Mouse (Mus musculus) forebrain, embryonic 15.5 days (tissue): ENCODE results near the gene Iqsec1. TPM values are rescaled to one million over a fixed set of nuclear protein-coding genes. Genes with fewer than 3 reads are reported as not detected.
A peak's percentile ranks its signal among the peaks of the same experiment; 100 is the strongest.

ENCODE experiments used
- ATAC-seq: fragments of 200-750 bp; cut with Nextera tagmentation; replicated peaks from 2 replicates; pipeline ENCODE4 v1.8.0; 2017; ENCODE audit warnings: mild to moderate bottlenecking, moderate TSS enrichment, moderate library complexity
- H3K27ac ChIP-seq: fragments of 300-500 bp; sonication (generic); replicated peaks from 2 replicates; pipeline ENCODE4 v1.5.1; 2015; ENCODE audit warnings: mild to moderate bottlenecking, inconsistent platforms
- H3K27me3 ChIP-seq: fragments of 300-500 bp; sonication (generic); 2 replicates; pipeline ENCODE4 v1.6.1; 2015; ENCODE audit warnings: inconsistent platforms
- H3K36me3 ChIP-seq: fragments of 300-500 bp; sonication (generic); 2 replicates; pipeline ENCODE4 v1.6.1; 2015; ENCODE audit warnings: mild to moderate bottlenecking, inconsistent platforms
- H3K4me1 ChIP-seq: fragments of 300-500 bp; sonication (generic); 2 replicates; pipeline ENCODE4 v1.6.1; 2015; ENCODE audit warnings: inconsistent platforms
- H3K4me2 ChIP-seq: fragments of 300-500 bp; sonication (generic); replicated peaks from 2 replicates; pipeline ENCODE4 v1.6.1; 2015; ENCODE audit warnings: mild to moderate bottlenecking, inconsistent platforms
- H3K4me3 ChIP-seq: fragments of 300-500 bp; sonication (generic); 2 replicates; pipeline ENCODE4 v1.5.1; 2015; ENCODE audit warnings: mild to moderate bottlenecking, inconsistent platforms
- H3K9ac ChIP-seq: fragments of 300-500 bp; sonication (generic); replicated peaks from 2 replicates; pipeline ENCODE4 v1.6.1; 2015; ENCODE audit warnings: mild to moderate bottlenecking, inconsistent platforms
- H3K9me3 ChIP-seq: fragments of 300-500 bp; sonication (generic); 2 replicates; pipeline ENCODE4 v1.6.1; 2016; ENCODE audit warnings: inconsistent platforms
- WGBS: fragments of 180-500 bp; shearing (Covaris S2); methylation state at CpG from one replicate; pipeline ENCODE4 v1.1.7; 2015; ENCODE audit warnings: mixed read lengths; 5-methylcytosine and 5-hydroxymethylcytosine counted together
- polyA plus RNA-seq: library from polyadenylated mRNA; unstranded; fragments of >200 nt; fragmentation: Nextera tagmentation; extraction: Ambion mirVana; gene quantifications from 2 replicates; pipeline ENCODE4 v1.2.1, GENCODE M21; 2015

Iqsec1 gene
- polyA plus RNA-seq, 1 experiment from 2014 or later = 16.3 TPM

DNA sequence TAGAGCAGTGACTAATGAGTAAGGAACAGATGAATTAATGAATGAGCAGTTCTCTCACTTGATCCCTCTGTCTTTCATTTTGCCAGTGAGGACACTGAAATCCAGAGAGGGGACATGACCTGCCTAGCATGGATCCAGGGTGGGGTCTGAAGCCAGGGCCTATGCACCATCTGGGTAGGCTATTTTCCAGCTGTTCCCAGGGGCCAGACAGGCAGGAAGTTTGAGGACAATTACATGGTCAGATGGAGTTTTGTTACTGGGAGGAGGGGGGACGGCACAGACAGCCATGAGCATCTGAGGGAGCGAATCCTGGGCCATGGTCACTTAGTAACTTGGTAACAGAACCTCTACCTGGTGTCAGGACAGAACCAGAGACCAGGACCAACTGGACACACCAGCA, 220.0 kb downstream of the Iqsec1 start:
- WGBS = 79% methylated on average over 2 of the region's 2 CpGs
- Histone ChIP-seq H3K27me3 (no peaks in the 10 kb centered on the region), H3K4me2 (no peak overlapping the region), H3K4me1 (peaks cover 11% of the 10 kb centered on the region), H3K9ac (no peak overlapping the region), H3K36me3 (no peaks in the 10 kb centered on the region), H3K4me3 (no peak overlapping the region), H3K27ac (no peak overlapping the region), H3K9me3 (no peaks in the 10 kb centered on the region)
- ATAC-seq = no peak

GRCm38 (mm10) chr6:90767874-90768273, 220.6 kb downstream of the Iqsec1 start:
- Histone ChIP-seq H3K27ac (no peak overlapping the region), H3K9me3 (no peaks in the 10 kb centered on the region), H3K4me3 (no peak overlapping the region), H3K4me1 (peaks cover 11% of the 10 kb centered on the region), H3K9ac (no peak overlapping the region), H3K4me2 (no peak overlapping the region), H3K27me3 (no peaks in the 10 kb centered on the region), H3K36me3 (no peaks in the 10 kb centered on the region)
- no peak for ATAC-seq
- WGBS = 100% methylated on average over 1 of the region's 1 CpGs

- peak overlapping the region; percentile 44 for H3K27ac ChIP-seq
- no peak overlapping the region for H3K9ac ChIP-seq
- H3K9me3 ChIP-seq = no peaks in the 10 kb centered on the region
- ATAC-seq = 0 out of 2 replicates have a peak, but pooled peaks have one; percentile 36
- H3K36me3 ChIP-seq = no peaks in the 10 kb centered on the region
- no peaks in the 10 kb centered on the region for H3K27me3 ChIP-seq
- WGBS = 39% methylated on average over 2 of the region's 2 CpGs
- peaks cover 11% of the 10 kb centered on the region for H3K4me1 ChIP-seq
- no peak overlapping the region for H3K4me2 ChIP-seq
- H3K4me3 ChIP-seq = no peak overlapping the region
Observed at GRCm38 (mm10) chr6:90764753-90765152, 223.7 kb downstream of the Iqsec1 start.

- ATAC-seq = peak; percentile 77
- no peak overlapping the region for H3K4me3 ChIP-seq
- no peak overlapping the region for H3K4me2 ChIP-seq
- no peaks in the 10 kb centered on the region for H3K36me3 ChIP-seq
- peaks cover 11% of the 10 kb centered on the region for H3K4me1 ChIP-seq
- WGBS = 37% methylated on average over 18 of the region's 18 CpGs
- H3K27ac ChIP-seq = peak overlapping the region; percentile 44
- H3K27me3 ChIP-seq = no peaks in the 10 kb centered on the region
- H3K9ac ChIP-seq = no peak overlapping the region
- no peaks in the 10 kb centered on the region for H3K9me3 ChIP-seq
Observed at GRCm38 (mm10) chr6:90763959-90764591, 224.4 kb downstream of the Iqsec1 start.

GRCm38 (mm10) chr6:90763295-90763694, 225.2 kb downstream of the Iqsec1 start:
- peaks cover 11% of the 10 kb centered on the region for H3K4me1 ChIP-seq
- no peak for ATAC-seq
- no peaks in the 10 kb centered on the region for H3K9me3 ChIP-seq
- no peak overlapping the region for H3K9ac ChIP-seq
- no peak overlapping the region for H3K4me3 ChIP-seq
- H3K27me3 ChIP-seq = no peaks in the 10 kb centered on the region
- no peak overlapping the region for H3K27ac ChIP-seq
- H3K36me3 ChIP-seq = no peaks in the 10 kb centered on the region
- 67% methylated on average over 4 of the region's 4 CpGs for WGBS
- no peak overlapping the region for H3K4me2 ChIP-seq

GRCm38 (mm10) chr6:90762120-90762736, 226.3 kb downstream of the Iqsec1 start:
- Histone ChIP-seq H3K36me3 (no peaks in the 10 kb centered on the region), H3K4me1 (peaks cover 11% of the 10 kb centered on the region), H3K27ac (no peak overlapping the region), H3K4me2 (no peak overlapping the region), H3K9me3 (no peaks in the 10 kb centered on the region), H3K4me3 (no peak overlapping the region), H3K27me3 (no peaks in the 10 kb centered on the region), H3K9ac (no peak overlapping the region)
- no peak for ATAC-seq
- 74% methylated on average over 2 of the region's 2 CpGs for WGBS

DNA sequence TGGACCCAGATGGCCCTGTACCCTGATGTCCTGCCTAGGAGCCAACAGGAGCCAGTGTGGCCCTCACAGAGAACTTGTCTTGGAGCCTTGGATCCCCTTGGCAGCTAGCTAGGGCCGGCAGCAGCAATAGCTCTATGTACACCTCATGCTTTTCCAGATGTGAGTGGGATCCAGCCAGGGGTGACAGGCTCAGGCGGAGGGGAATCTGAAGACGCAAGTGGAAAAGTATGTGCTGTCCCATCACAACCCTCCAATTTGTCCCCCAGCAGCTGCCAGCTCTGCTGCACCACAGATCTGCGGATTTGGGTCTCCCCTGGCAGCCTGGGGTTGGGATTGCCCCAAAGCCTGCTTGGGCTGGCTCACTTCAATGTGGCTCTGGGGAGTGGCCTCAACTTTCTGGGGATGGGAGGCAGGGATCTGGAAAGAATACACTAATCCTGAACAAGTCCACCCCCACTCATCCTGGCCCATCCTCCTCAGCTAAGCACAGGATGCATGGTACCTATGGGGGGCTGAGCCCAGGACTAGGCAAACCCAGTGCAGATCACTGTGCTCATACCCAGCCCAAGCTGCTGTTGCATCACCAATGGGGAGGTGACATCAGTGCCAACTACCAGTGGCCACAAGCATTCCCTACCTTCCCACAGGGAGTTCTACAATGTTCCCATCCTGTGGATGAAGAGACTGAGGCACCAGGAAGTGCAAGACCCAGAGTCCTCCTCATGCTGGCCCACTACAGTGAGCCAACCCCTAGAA, 227.0 kb downstream of the Iqsec1 start:
- no peak overlapping the region for H3K27ac ChIP-seq

DNA sequence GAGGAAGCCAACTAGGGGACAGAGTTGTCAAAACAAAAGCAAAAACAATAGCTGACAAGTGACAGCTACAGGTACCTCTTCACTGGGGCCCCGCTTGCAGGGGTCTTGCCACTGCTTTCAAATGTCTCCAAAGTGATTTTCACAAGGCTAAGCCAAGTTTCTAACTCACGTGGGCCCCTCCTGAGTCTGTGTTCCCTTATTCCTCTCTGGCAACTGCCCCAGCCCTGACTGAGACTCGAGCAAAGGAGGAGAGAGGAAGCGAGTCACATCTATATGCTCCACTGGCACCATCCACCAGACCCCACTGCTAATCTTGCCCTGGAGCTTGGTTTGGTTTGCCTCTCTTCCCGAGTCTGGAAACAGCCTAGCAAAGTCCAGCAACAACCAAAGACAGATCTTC, 227.6 kb downstream of the Iqsec1 start:
- H3K27ac ChIP-seq = no peak overlapping the region
- WGBS = 53% methylated on average over 5 of the region's 5 CpGs
- ATAC-seq = no peak
- no peaks in the 10 kb centered on the region for H3K9me3 ChIP-seq
- no peak overlapping the region for H3K9ac ChIP-seq
- H3K4me2 ChIP-seq = no peak overlapping the region
- H3K4me1 ChIP-seq = peaks cover 11% of the 10 kb centered on the region
- no peaks in the 10 kb centered on the region for H3K27me3 ChIP-seq
- H3K36me3 ChIP-seq = no peaks in the 10 kb centered on the region
- H3K4me3 ChIP-seq = no peak overlapping the region

More for the DNA sequence above, 227.0 kb downstream of the Iqsec1 start:
- Histone ChIP-seq H3K4me2 (no peak overlapping the region), H3K36me3 (no peaks in the 10 kb centered on the region), H3K9me3 (no peaks in the 10 kb centered on the region), H3K27me3 (no peaks in the 10 kb centered on the region), H3K4me3 (no peak overlapping the region), H3K4me1 (peaks cover 11% of the 10 kb centered on the region), H3K9ac (no peak overlapping the region)
- ATAC-seq = no peak
- WGBS = 90% methylated on average over 4 of the region's 4 CpGs

- no peak for ATAC-seq
- Histone ChIP-seq H3K4me1 (peaks cover 9% of the 10 kb centered on the region), H3K27me3 (no peaks in the 10 kb centered on the region), H3K9me3 (no peaks in the 10 kb centered on the region), H3K4me2 (no peak overlapping the region), H3K4me3 (no peak overlapping the region), H3K9ac (no peak overlapping the region), H3K27ac (no peak overlapping the region), H3K36me3 (no peaks in the 10 kb centered on the region)
- 71% methylated on average over 2 of the region's 2 CpGs for WGBS
Observed at GRCm38 (mm10) chr6:90759754-90760153, 228.7 kb downstream of the Iqsec1 start.

GRCm38 (mm10) chr6:90758155-90758554, 230.3 kb downstream of the Iqsec1 start:
- no peaks in the 10 kb centered on the region for H3K36me3 ChIP-seq
- H3K9ac ChIP-seq = no peak overlapping the region
- H3K4me1 ChIP-seq = no peaks in the 10 kb centered on the region

DNA sequence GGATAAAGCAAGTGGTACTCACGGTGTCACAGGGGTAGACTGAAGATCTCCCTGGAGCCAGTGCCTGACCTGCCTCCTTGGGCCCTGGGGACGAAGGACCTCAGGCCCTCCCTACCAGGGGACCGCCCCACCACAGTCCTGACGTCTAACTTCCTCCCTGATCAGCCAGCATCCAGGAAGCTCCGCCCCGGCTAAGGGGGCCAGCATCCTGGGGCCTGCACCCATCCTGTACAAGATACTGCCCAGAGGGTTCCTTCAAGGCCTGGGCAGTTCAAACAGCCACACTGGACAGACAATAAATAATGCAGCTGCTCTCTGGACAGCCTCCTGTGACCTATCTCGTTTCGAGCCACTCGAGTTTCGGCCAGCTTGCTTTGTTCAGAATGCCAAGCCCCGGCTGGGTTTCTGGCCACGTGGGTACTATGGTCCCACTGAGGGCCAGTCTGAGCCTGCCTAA, 231.0 kb downstream of the Iqsec1 start:
- Histone ChIP-seq H3K4me2 (no peak overlapping the region), H3K9ac (no peak overlapping the region), H3K27me3 (no peaks in the 10 kb centered on the region), H3K27ac (no peak overlapping the region), H3K36me3 (no peaks in the 10 kb centered on the region), H3K4me3 (no peak overlapping the region), H3K4me1 (no peaks in the 10 kb centered on the region), H3K9me3 (no peaks in the 10 kb centered on the region)
- 80% methylated on average over 12 of the region's 12 CpGs for WGBS
- ATAC-seq = no peak

More at GRCm38 (mm10) chr6:90758155-90758554, 230.3 kb downstream of the Iqsec1 start:
- Histone ChIP-seq H3K9me3 (no peaks in the 10 kb centered on the region), H3K4me3 (no peak overlapping the region), H3K27ac (no peak overlapping the region), H3K4me2 (no peak overlapping the region), H3K27me3 (no peaks in the 10 kb centered on the region)
- no peak for ATAC-seq
- 88% methylated on average over 2 of the region's 2 CpGs for WGBS

- Histone ChIP-seq H3K4me2 (no peak overlapping the region), H3K9me3 (no peaks in the 10 kb centered on the region), H3K27me3 (no peaks in the 10 kb centered on the region), H3K4me1 (no peaks in the 10 kb centered on the region), H3K36me3 (no peaks in the 10 kb centered on the region), H3K4me3 (no peak overlapping the region), H3K27ac (no peak overlapping the region), H3K9ac (no peak overlapping the region)
- 74% methylated on average over 5 of the region's 5 CpGs for WGBS
- no peak for ATAC-seq
Observed at GRCm38 (mm10) chr6:90756561-90756960, 231.9 kb downstream of the Iqsec1 start.
